ENCODE assay signal across 7 mouse cellular contexts in genomic region chr1:151034993-151035592, GRCm38 (mm10). TPM values are rescaled to one million over a fixed set of nuclear protein-coding genes. Genes with fewer than 3 reads are reported as not detected.
A peak's percentile ranks its signal among the peaks of the same experiment; 100 is the strongest.
DNase-seq lines count a peak whose midpoint lies in the region; ATAC-seq and TF ChIP-seq lines count a peak whose summit lies in the region.

No protein-coding gene starts in this region.

- no peaks in the 10 kb centered on the region for H3K36me3 ChIP-seq in hindbrain, embryonic 16.5 days (ENCODE audit: control insufficient read depth, insufficient read depth, low read length)

- TF ChIP-seq CTCF in Patski (IDR thresholded peaks at IDR 0.05): peak; percentile 84

- CTCF ChIA-PET in Patski (lab: Charles Lee): interaction anchor here (0.8 to 2.7 kb wide), 18 partner anchors 10 to 495 kb away, joined by 3 to 17 read pairs (median 4); no protein-coding TSS in a partner anchor

- POLR2A ChIA-PET in Patski (lab: Charles Lee): interaction anchor here (0.8 to 1.0 kb wide), 2 partner anchors 310 to 336 kb away, joined by 3 read pairs; no protein-coding TSS in a partner anchor

- ATAC-seq in Patski: peak; percentile 35
- peak; percentile 76 for ATAC-seq in frontal cortex, adult (ENCODE audit: low TSS enrichment)
- peak; percentile 67 for ATAC-seq in hindbrain, embryonic 16.5 days

- H3K4me2 ChIP-seq in hindbrain, embryonic 16.5 days (ENCODE audit: low read length): no peak overlapping the region

- H3K9me3 ChIP-seq in hindbrain, embryonic 16.5 days (ENCODE audit: control insufficient read depth, low read length): no peaks in the 10 kb centered on the region

- WGBS in hindbrain, embryonic 16.5 days: 2% methylated on average over 5 of the region's 5 CpGs

- DNase-seq in Patski (ENCODE audit: low read depth, low spot score): no peak
- peak; percentile 61 for DNase-seq in c-Kit-positive CD71-negative TER-119-negative erythroid progenitor cells, embryonic 14.5 days (ENCODE audit: low read depth)
- peak; percentile 57 to 65 for DNase-seq in layer of hippocampus, postnatal 14 days (ENCODE audit: low spot score in 2 of 2)
- peak; percentile 68 for DNase-seq in lung, postnatal 25 days (ENCODE audit: low spot score)
- DNase-seq in retina, postnatal 1 day: peak; percentile 67

- no peak overlapping the region for H3K9ac ChIP-seq in hindbrain, embryonic 16.5 days (ENCODE audit: low read depth, low read length)

- H3K4me1 ChIP-seq in hindbrain, embryonic 16.5 days (ENCODE audit: control insufficient read depth, insufficient read depth, low read depth, low read length): no peaks in the 10 kb centered on the region

- no peak overlapping the region for H3K4me3 ChIP-seq in hindbrain, embryonic 16.5 days (ENCODE audit: low read length)

- H3K27ac ChIP-seq in hindbrain, embryonic 16.5 days (ENCODE audit: low read depth, low read length): no peak overlapping the region

- in situ Hi-C loops in Patski (cut with MboI; ENCODE audit: low pct_unique_long_range_greater_than_20kb): loop anchor here (5.0 to 25.0 kb wide), 2 partner anchors 352 to 677 kb away; no protein-coding TSS in a partner anchor

- H3K27me3 ChIP-seq in Patski: no peaks in the 10 kb centered on the region
- no peaks in the 10 kb centered on the region for H3K27me3 ChIP-seq in hindbrain, embryonic 16.5 days (replicated peaks; ENCODE audit: control insufficient read depth, insufficient read depth, low read length)

RNA-seq across cellular contexts. Expression of gene Hmcn1, which starts 41.9 kb away (rescaled TPM):
- polyA plus RNA-seq in Patski (2021): 0.28 TPM
- 1.3 and 1.5 TPM in 2 replicates for polyA plus RNA-seq in hindbrain, embryonic 16.5 days (2015; fragmentation: Nextera tagmentation; extraction: Ambion mirVana)
- 1 to 10 TPM; 5.8 to 5.9 TPM for total RNA-seq in layer of hippocampus, postnatal 14 days (2021)
